ENCODE assay signal across 23 mouse cellular contexts in the genomic region with DNA sequence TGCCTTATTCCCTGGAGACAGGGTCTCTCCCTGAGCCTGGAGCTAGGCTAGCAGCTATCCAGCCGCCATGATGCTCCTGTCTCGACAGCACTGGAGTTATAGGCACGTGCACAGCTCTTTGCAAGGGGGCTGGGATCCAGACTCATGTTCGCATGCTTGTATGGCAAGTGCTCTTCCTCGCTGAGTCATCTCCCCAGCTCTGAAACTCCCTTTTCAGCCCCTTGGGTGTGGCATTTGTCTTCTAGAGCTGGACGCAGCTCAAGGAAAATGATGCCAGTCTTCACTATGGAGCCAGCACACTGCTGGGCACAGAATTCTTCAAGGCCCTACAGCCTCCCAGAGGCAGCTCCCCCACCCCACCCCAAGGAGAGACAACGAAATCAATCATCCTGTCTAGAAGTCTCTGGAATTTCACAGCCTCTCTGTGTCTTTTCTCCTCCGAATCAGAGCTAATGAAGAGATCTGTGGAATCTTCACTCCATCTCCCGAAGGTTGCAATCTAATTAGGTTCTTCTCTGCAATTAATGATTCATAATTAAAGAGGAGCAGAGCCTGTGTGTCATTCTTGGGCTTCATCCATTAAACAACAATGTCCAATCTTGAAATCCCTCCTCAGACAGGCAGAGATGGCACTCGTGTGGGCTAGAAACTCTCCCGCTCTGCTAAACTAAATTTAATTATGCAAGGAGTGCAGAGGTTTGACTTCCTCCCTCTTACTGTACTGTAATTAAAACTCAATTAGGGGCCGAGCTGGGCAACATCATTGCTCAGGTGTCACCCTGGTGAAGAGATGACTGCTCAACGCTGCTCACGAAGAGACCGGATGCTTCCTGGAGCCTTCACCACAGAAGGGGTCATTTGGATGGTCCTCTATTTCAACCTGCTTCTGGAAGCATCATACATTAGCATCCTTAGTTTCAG. TPM values are rescaled to one million over a fixed set of nuclear protein-coding genes. Genes with fewer than 3 reads are reported as not detected.
DNase-seq lines count a peak whose midpoint lies in the region; ATAC-seq lines count a peak whose summit lies in the region.
"Had no signal": no experiment of that assay in that cellular context is flagged by ENCODE, and none has a peak within 500 bp of the region (broad histone marks: within the 10 kb centered on the region; RNA-seq: fewer than 3 reads in every experiment).

No protein-coding gene starts in this region.

- H3K27ac ChIP-seq in hindbrain, embryonic 16.5 days (ENCODE audit: low read depth, low read length), result no peak overlapping the region
- no peak overlapping the region for H3K27ac ChIP-seq in hindbrain, embryonic 10.5 days
- no peak overlapping the region for H3K27ac ChIP-seq in midbrain, embryonic 13.5 days
- H3K27ac ChIP-seq: embryonic facial prominence, embryonic 13.5 days; forebrain, embryonic 12.5 days; gastrocnemius, adult 2 months; heart, embryonic 10.5 days had no signal

- DNase-seq in hindbrain, embryonic 10.5 days (ENCODE audit: low spot score), result no peak
- DNase-seq in 3T3-L1 (ENCODE audit: low read depth, low spot score), result peak; percentile 55
- DNase-seq in Muller cell, postnatal 12 days (ENCODE audit: inconsistent ontology term), result peak; percentile 63
- DNase-seq in cerebellum, postnatal 14 days, result no peak
- DNase-seq: adrenal gland, adult 8-10 months; adrenal gland, postnatal 36 days; cerebellum, adult 11-12 months; cerebellum, adult 9-10 months; cerebellum, postnatal 36 days; gastrocnemius, adult 2 months; gastrocnemius, postnatal 25 days; heart, postnatal 10 days; heart, postnatal 4 days; kidney, adult 2 months had no signal

- ATAC-seq in hindbrain, embryonic 16.5 days, result peak; percentile 61
- ATAC-seq in midbrain, embryonic 13.5 days, result no peak
- ATAC-seq: forebrain, embryonic 16.5 days; intestine, embryonic 16.5 days had no signal

- H3K9me3 ChIP-seq in hindbrain, embryonic 16.5 days (ENCODE audit: control insufficient read depth, low read length), result no peaks in the 10 kb centered on the region
- H3K9me3 ChIP-seq in hindbrain, embryonic 10.5 days, result no peaks in the 10 kb centered on the region
- no peaks in the 10 kb centered on the region for H3K9me3 ChIP-seq in midbrain, embryonic 13.5 days
- H3K9me3 ChIP-seq: embryonic facial prominence, embryonic 13.5 days; forebrain, embryonic 12.5 days; heart, embryonic 10.5 days had no signal

- H3K4me3 ChIP-seq in hindbrain, embryonic 16.5 days (ENCODE audit: low read length), result no peak overlapping the region
- H3K4me3 ChIP-seq in hindbrain, embryonic 10.5 days, result no peak overlapping the region
- no peak overlapping the region for H3K4me3 ChIP-seq in midbrain, embryonic 13.5 days (replicated peaks)
- H3K4me3 ChIP-seq: embryonic facial prominence, embryonic 13.5 days; forebrain, embryonic 12.5 days; gastrocnemius, adult 2 months; heart, embryonic 10.5 days had no signal

- H3K27me3 ChIP-seq in hindbrain, embryonic 16.5 days (replicated peaks; ENCODE audit: control insufficient read depth, insufficient read depth, low read length), result no peaks in the 10 kb centered on the region
- no peaks in the 10 kb centered on the region for H3K27me3 ChIP-seq in hindbrain, embryonic 10.5 days (ENCODE audit: insufficient read depth, poor library complexity, severe bottlenecking)
- no peaks in the 10 kb centered on the region for H3K27me3 ChIP-seq in midbrain, embryonic 13.5 days
- H3K27me3 ChIP-seq: embryonic facial prominence, embryonic 13.5 days; forebrain, embryonic 12.5 days had no signal

- no peak overlapping the region for H3K9ac ChIP-seq in hindbrain, embryonic 16.5 days (ENCODE audit: low read depth, low read length)
- no peak overlapping the region for H3K9ac ChIP-seq in midbrain, embryonic 13.5 days (replicated peaks)
- H3K9ac ChIP-seq: embryonic facial prominence, embryonic 13.5 days; forebrain, embryonic 12.5 days had no signal

- H3K4me2 ChIP-seq in hindbrain, embryonic 16.5 days (ENCODE audit: low read length), result no peak overlapping the region
- H3K4me2 ChIP-seq in midbrain, embryonic 13.5 days (replicated peaks), result no peak overlapping the region
- H3K4me2 ChIP-seq: embryonic facial prominence, embryonic 13.5 days; forebrain, embryonic 12.5 days had no signal

- no peaks in the 10 kb centered on the region for H3K36me3 ChIP-seq in hindbrain, embryonic 16.5 days (ENCODE audit: control insufficient read depth, insufficient read depth, low read length)
- no peaks in the 10 kb centered on the region for H3K36me3 ChIP-seq in hindbrain, embryonic 10.5 days
- no peaks in the 10 kb centered on the region for H3K36me3 ChIP-seq in midbrain, embryonic 13.5 days
- H3K36me3 ChIP-seq: embryonic facial prominence, embryonic 13.5 days; forebrain, embryonic 12.5 days; heart, embryonic 10.5 days had no signal

- 72% methylated on average over 15 of the region's 15 CpGs for WGBS in hindbrain, embryonic 16.5 days
- WGBS in hindbrain, embryonic 10.5 days, result 86% methylated on average over 15 of the region's 15 CpGs
- WGBS in midbrain, embryonic 13.5 days, result 84% methylated on average over 15 of the region's 15 CpGs

- no peaks in the 10 kb centered on the region; the same call in 1 of the 2 replicates for H3K4me1 ChIP-seq in hindbrain, embryonic 16.5 days (ENCODE audit: control insufficient read depth, insufficient read depth, low read depth, low read length)
- H3K4me1 ChIP-seq in hindbrain, embryonic 10.5 days (replicated peaks), result no peaks in the 10 kb centered on the region
- H3K4me1 ChIP-seq in midbrain, embryonic 13.5 days (replicated peaks), result no peaks in the 10 kb centered on the region
- H3K4me1 ChIP-seq: embryonic facial prominence, embryonic 13.5 days; forebrain, embryonic 12.5 days; heart, embryonic 10.5 days had no signal

RNA-seq across cellular contexts. Expression of a gene that starts 45.0 kb away (rescaled TPM):
- 3.1 and 4.0 TPM in 2 replicates for polyA plus RNA-seq in hindbrain, embryonic 16.5 days (2015; fragmentation: Nextera tagmentation; extraction: Ambion mirVana)
- polyA plus RNA-seq in hindbrain, embryonic 10.5 days (2016; fragmentation: Nextera tagmentation; extraction: Ambion mirVana), result 3.5 and 3.8 TPM in 2 replicates
- 9.0 and 13.6 TPM in 2 replicates for polyA plus RNA-seq in midbrain, embryonic 13.5 days (2015; fragmentation: Nextera tagmentation; extraction: Ambion mirVana)
- polyA plus RNA-seq: forebrain, embryonic 16.5 days; heart, embryonic 14.5 days; intestine, embryonic 16.5 days had no signal

RNA-seq across cellular contexts. Expression of a gene that starts 52.4 kb away (rescaled TPM):
- 0.10 and 0.16 TPM in 2 replicates for polyA plus RNA-seq in hindbrain, embryonic 16.5 days (2015; fragmentation: Nextera tagmentation; extraction: Ambion mirVana)
- not detected in 2 replicates for polyA plus RNA-seq in hindbrain, embryonic 10.5 days (2016; fragmentation: Nextera tagmentation; extraction: Ambion mirVana)
- 0.52 TPM in 1 of 2 replicates, not detected in the other for polyA plus RNA-seq in midbrain, embryonic 13.5 days (2015; fragmentation: Nextera tagmentation; extraction: Ambion mirVana)
- polyA plus RNA-seq: C2C12; embryonic facial prominence, embryonic 13.5 days; heart, embryonic 10.5 days; heart, embryonic 14.5 days had no signal

Comparison
In these comparisons a context has a peak if more than half of its experiments do, and no peak if none do; other contexts are left out.
1. DNase-seq: peak in 3T3-L1 (single experiment) and Muller cell, postnatal 12 days (single experiment); none in hindbrain, embryonic 10.5 days (single experiment) and cerebellum, postnatal 14 days (0 of 2).